Mouse (Mus musculus): ENCODE measurements at regions not wholly inside any gene's neighbourhood (a gene's known extent, or its start where the extent isn't known, plus 50 kb on each side); places are given as distances from the start of the nearest gene placed in this dataset.

GRCm38 (mm10) chr11:45235476-45236412, 616.1 kb upstream of the Clint1 start:
- no peak overlapping the region for H3K9ac ChIP-seq (ENCODE audit: low read depth, low read length)
- H3K4me1 ChIP-seq (replicated peaks; ENCODE audit: control insufficient read depth, insufficient read depth, low read length), result no peaks in the 10 kb centered on the region
- no peak for ATAC-seq
- H3K4me3 ChIP-seq (ENCODE audit: low read depth, low read length), result no peak overlapping the region
- H3K9me3 ChIP-seq (ENCODE audit: control insufficient read depth), result no peaks in the 10 kb centered on the region
- WGBS, result 82% methylated on average over 6 of the region's 6 CpGs
- H3K27me3 ChIP-seq (replicated peaks; ENCODE audit: control insufficient read depth, insufficient read depth, low read length), result no peaks in the 10 kb centered on the region
- no peak overlapping the region for H3K4me2 ChIP-seq (replicated peaks; ENCODE audit: low read depth)
- no peaks in the 10 kb centered on the region for H3K36me3 ChIP-seq (ENCODE audit: control insufficient read depth, insufficient read depth)
- no peak for TF ChIP-seq CTCF (IDR thresholded peaks at IDR 0.05; ENCODE audit: low read depth)
- H3K27ac ChIP-seq (ENCODE audit: low read depth, low read length), result no peak overlapping the region

GRCm38 (mm10) chr11:45237056-45237455, 614.8 kb upstream of the Clint1 start:
- Histone ChIP-seq H3K36me3 (ENCODE audit: control insufficient read depth, insufficient read depth) (no peaks in the 10 kb centered on the region), H3K27me3 (replicated peaks; ENCODE audit: control insufficient read depth, insufficient read depth, low read length) (no peaks in the 10 kb centered on the region), H3K4me2 (replicated peaks; ENCODE audit: low read depth) (no peak overlapping the region), H3K9me3 (ENCODE audit: control insufficient read depth) (no peaks in the 10 kb centered on the region), H3K9ac (ENCODE audit: low read depth, low read length) (no peak overlapping the region), H3K4me3 (ENCODE audit: low read depth, low read length) (no peak overlapping the region), H3K4me1 (replicated peaks; ENCODE audit: control insufficient read depth, insufficient read depth, low read length) (no peaks in the 10 kb centered on the region), H3K27ac (ENCODE audit: low read depth, low read length) (no peak overlapping the region)
- TF ChIP-seq CTCF (IDR thresholded peaks at IDR 0.05; ENCODE audit: low read depth), result no peak
- 49% methylated on average over 4 of the region's 4 CpGs for WGBS
- ATAC-seq, result no peak

- no peaks in the 10 kb centered on the region for H3K9me3 ChIP-seq (ENCODE audit: control insufficient read depth)
- no peak overlapping the region for H3K4me3 ChIP-seq (ENCODE audit: low read depth, low read length)
- no peak overlapping the region for H3K27ac ChIP-seq (ENCODE audit: low read depth, low read length)
- no peak for ATAC-seq
- no peaks in the 10 kb centered on the region for H3K36me3 ChIP-seq (ENCODE audit: control insufficient read depth, insufficient read depth)
- no peak overlapping the region for H3K9ac ChIP-seq (ENCODE audit: low read depth, low read length)
- no peak for TF ChIP-seq CTCF (IDR thresholded peaks at IDR 0.05; ENCODE audit: low read depth)
- no peak overlapping the region for H3K4me2 ChIP-seq (replicated peaks; ENCODE audit: low read depth)
- 49% methylated on average over 5 of the region's 5 CpGs for WGBS
- H3K4me1 ChIP-seq (replicated peaks; ENCODE audit: control insufficient read depth, insufficient read depth, low read length), result no peaks in the 10 kb centered on the region
- no peaks in the 10 kb centered on the region for H3K27me3 ChIP-seq (replicated peaks; ENCODE audit: control insufficient read depth, insufficient read depth, low read length)
These were observed 612.8 kb upstream of the Clint1 start for GRCm38 (mm10) chr11:45239044-45239443.

GRCm38 (mm10) chr11:45240419-45240818, 611.4 kb upstream of the Clint1 start:
- no peak for ATAC-seq
- TF ChIP-seq CTCF (IDR thresholded peaks at IDR 0.05; ENCODE audit: low read depth), result no peak
- H3K27ac ChIP-seq (ENCODE audit: low read depth, low read length), result no peak overlapping the region
- no peaks in the 10 kb centered on the region for H3K27me3 ChIP-seq (replicated peaks; ENCODE audit: control insufficient read depth, insufficient read depth, low read length)
- no peaks in the 10 kb centered on the region for H3K9me3 ChIP-seq (ENCODE audit: control insufficient read depth)
- no peaks in the 10 kb centered on the region for H3K4me1 ChIP-seq (replicated peaks; ENCODE audit: control insufficient read depth, insufficient read depth, low read length)
- no peak overlapping the region for H3K9ac ChIP-seq (ENCODE audit: low read depth, low read length)
- 69% methylated on average over 3 of the region's 3 CpGs for WGBS
- no peaks in the 10 kb centered on the region for H3K36me3 ChIP-seq (ENCODE audit: control insufficient read depth, insufficient read depth)
- no peak overlapping the region for H3K4me3 ChIP-seq (ENCODE audit: low read depth, low read length)
- no peak overlapping the region for H3K4me2 ChIP-seq (replicated peaks; ENCODE audit: low read depth)

- 78% methylated on average over 10 of the region's 10 CpGs for WGBS
- TF ChIP-seq CTCF (IDR thresholded peaks at IDR 0.05; ENCODE audit: low read depth), result no peak
- Histone ChIP-seq H3K9me3 (ENCODE audit: control insufficient read depth) (no peaks in the 10 kb centered on the region), H3K4me2 (replicated peaks; ENCODE audit: low read depth) (no peak overlapping the region), H3K9ac (ENCODE audit: low read depth, low read length) (no peak overlapping the region), H3K36me3 (ENCODE audit: control insufficient read depth, insufficient read depth) (no peaks in the 10 kb centered on the region), H3K4me3 (ENCODE audit: low read depth, low read length) (no peak overlapping the region), H3K27me3 (replicated peaks; ENCODE audit: control insufficient read depth, insufficient read depth, low read length) (no peaks in the 10 kb centered on the region), H3K4me1 (replicated peaks; ENCODE audit: control insufficient read depth, insufficient read depth, low read length) (no peaks in the 10 kb centered on the region), H3K27ac (ENCODE audit: low read depth, low read length) (no peak overlapping the region)
- ATAC-seq, result no peak
These were observed 610.2 kb upstream of the Clint1 start for GRCm38 (mm10) chr11:45241671-45242070.

- no peaks in the 10 kb centered on the region for H3K27me3 ChIP-seq (replicated peaks; ENCODE audit: control insufficient read depth, insufficient read depth, low read length)
- H3K4me2 ChIP-seq (replicated peaks; ENCODE audit: low read depth), result no peak overlapping the region
- H3K9ac ChIP-seq (ENCODE audit: low read depth, low read length), result no peak overlapping the region
- 81% methylated on average over 2 of the region's 2 CpGs for WGBS
- no peaks in the 10 kb centered on the region for H3K36me3 ChIP-seq (ENCODE audit: control insufficient read depth, insufficient read depth)
- no peak overlapping the region for H3K27ac ChIP-seq (ENCODE audit: low read depth, low read length)
- no peaks in the 10 kb centered on the region for H3K9me3 ChIP-seq (ENCODE audit: control insufficient read depth)
- no peak overlapping the region for H3K4me3 ChIP-seq (ENCODE audit: low read depth, low read length)
- no peak for ATAC-seq
- TF ChIP-seq CTCF (IDR thresholded peaks at IDR 0.05; ENCODE audit: low read depth), result no peak
- H3K4me1 ChIP-seq (replicated peaks; ENCODE audit: control insufficient read depth, insufficient read depth, low read length), result no peaks in the 10 kb centered on the region
These were observed 607.1 kb upstream of the Clint1 start for GRCm38 (mm10) chr11:45244796-45245195.
